Mouse (Mus musculus): ENCODE results near the gene Fxyd6.

The Fxyd6 gene

DNA sequence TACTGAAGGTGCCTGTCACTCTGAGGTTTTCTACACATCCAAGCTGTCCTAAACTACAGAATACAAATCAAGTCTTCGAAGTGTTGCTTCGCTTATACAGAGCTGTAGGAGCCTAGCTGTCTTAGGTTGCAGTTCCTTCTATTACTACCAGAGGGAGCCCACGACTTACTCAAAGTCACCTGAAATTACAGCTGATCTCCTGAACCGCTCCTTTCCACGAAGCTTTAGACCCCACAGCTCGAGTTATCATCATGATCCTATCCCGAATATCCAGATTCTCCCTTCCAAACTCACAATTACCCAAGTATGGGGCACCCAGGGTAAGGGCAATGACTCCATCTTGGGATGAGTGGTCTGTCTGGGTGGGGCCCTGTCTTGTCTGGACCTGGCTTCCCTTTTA is 41.8 kb downstream of the Fxyd6 start:
- DNase-seq (ENCODE audit: low spot score in 2 of 2) = peak in 1 of 2 experiments; percentile 47

DNA sequence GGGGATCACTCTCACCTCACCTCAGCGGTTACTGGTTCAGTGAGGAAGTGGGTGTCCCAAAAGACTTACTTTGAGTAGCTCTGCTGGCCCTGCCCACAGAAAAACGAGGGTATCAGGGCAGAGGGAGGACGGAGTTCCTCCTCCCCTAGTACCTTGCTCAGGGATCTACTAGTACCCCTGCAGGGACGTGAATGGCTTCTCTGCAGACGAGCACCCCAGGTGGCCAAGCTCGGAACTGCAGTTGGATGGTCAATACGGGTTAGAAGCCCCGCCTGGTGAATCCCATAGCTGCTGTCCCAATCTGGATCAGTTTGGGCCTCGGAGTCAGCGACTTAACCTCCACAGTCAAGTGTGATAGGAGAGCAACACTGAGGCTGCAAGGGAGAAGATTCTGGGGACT is 42.3 kb downstream of the Fxyd6 start:
- peak; percentile 94 to 97 for DNase-seq (ENCODE audit: low spot score in 2 of 2)

DNA sequence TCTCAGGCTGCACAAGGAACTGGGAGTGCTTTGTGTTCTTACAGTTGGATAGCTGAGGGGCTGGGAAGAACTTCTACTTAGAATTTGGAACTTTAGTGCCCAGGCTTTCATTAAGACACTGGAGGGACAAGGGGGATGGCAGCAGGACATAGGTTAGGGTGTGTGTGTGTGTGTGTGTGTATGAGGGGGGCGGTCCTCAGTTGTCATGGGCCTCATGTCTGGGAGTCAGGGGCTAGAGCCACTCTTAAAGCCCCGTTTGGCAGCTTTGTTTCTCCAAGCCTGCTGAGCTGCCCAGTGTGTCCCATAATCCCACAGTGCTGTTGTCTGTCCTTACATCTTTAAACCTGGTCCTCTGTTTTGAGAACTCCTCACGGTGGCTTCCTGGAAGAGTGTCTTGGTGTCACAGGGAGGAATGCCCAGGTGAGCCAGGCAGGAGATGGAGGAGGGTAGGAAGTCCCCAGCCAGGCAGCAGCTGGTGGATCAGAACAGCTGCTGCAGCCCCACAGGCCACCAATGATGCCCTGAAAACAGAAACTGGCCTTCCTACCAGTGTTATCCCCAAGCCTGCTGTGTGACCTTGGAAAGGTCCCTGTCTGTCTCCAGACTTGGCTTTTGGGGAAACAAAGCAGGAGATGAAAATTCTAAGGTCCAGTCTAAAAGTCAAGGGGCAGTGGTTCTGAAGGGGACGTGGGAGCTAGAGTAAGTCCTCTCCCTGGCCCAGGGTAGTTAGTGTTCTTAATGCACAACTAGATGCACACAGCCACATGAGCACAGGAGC is 42.9 kb downstream of the Fxyd6 start:
- no peak for DNase-seq (ENCODE audit: low spot score in 2 of 2)

DNA sequence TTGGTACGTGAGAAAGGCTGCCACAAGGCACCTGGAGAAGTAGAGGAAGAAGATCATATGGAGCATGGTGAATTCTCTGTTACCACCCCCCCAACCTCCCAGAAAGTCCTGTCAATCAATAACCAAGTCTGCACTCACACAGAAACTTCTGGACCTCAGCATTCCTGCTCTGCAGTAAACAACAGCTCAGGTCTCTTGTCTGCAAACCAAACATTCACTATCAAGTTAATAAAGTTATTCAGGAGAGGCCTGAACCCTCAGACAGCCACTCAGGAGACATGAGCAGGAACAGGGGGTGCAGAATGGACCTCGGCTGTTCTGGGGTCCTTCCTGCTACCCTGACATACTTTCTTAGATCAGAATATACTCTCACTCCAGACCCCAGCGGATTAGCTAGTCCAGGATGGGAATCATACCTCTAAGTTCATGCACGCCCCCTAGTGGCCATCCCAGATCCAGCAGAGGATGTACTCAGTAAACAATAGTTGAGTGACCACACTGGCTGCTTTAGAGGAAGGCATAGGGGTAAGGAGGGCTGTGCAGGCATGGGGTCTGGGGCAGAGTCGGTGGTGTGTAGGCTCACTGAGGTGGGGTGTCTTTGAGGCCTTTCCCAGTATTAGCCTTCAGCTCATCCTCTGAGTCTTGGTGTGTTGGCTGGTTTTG is 43.6 kb downstream of the Fxyd6 start:
- peak in 1 of 2 experiments; percentile 65 for DNase-seq (ENCODE audit: low spot score in 2 of 2)

- DNase-seq (ENCODE audit: low spot score in 2 of 2) = peak; percentile 61 to 85
Measured at GRCm38 (mm10) chr9:45415912-45416311, 45.9 kb downstream of the Fxyd6 start.

DNA sequence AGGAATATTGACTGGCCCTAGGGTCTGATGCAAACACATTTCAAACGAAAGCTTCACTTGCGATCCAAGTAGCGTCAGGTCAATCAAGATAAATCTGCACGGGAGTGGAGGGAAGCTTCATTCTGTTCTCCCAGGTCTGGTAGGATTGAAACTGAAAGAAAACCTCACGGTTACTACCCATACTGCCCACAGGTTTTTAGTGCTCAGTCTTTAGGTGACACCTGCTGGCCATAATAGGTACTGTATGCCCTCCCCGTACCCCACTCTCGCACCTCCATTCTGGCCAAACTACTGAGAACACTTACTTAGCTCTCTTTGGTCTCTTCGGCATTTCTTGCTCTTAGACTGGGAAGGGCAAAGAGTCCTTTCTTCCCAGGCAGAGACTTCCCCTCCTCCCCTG is 47.3 kb downstream of the Fxyd6 start:
- peak in 1 of 2 experiments; percentile 66 for DNase-seq (ENCODE audit: low spot score in 2 of 2)

GRCm38 (mm10) chr9:45418252-45418651 is 48.3 kb downstream of the Fxyd6 start:
- no peak for DNase-seq (ENCODE audit: low spot score in 2 of 2)

DNA sequence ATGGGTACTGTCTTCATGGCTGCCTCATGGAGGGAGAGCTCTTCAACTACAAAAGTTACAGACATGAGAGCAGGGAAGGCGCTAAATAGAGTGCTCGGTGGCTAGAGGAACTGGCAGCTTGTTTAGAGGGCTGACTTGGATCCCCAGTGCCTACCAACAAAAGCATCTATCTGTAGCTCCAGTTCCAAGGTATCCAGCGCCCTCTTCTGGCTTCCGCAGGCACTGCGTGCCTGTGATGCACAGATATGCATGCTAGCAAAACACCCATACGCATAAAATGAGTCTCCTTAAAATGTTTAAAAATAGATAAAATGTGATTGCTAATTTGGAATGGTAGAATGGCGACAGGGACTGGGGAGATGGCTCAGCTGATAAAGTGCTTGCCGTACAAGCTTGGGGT is 51.2 kb downstream of the Fxyd6 start:
- peak in 1 of 2 experiments; percentile 60 for DNase-seq (ENCODE audit: low spot score in 2 of 2)

- no peak for DNase-seq (ENCODE audit: low spot score in 2 of 2)
Measured at GRCm38 (mm10) chr9:45422761-45423298, 52.8 kb downstream of the Fxyd6 start.

GRCm38 (mm10) chr9:45426456-45426855 is 56.5 kb downstream of the Fxyd6 start, which contains the start of gene Dscaml1:
Gene Dscaml1 (plus strand): TSS chr9:45426628.
- no peak for DNase-seq (ENCODE audit: low spot score in 2 of 2)

DNA sequence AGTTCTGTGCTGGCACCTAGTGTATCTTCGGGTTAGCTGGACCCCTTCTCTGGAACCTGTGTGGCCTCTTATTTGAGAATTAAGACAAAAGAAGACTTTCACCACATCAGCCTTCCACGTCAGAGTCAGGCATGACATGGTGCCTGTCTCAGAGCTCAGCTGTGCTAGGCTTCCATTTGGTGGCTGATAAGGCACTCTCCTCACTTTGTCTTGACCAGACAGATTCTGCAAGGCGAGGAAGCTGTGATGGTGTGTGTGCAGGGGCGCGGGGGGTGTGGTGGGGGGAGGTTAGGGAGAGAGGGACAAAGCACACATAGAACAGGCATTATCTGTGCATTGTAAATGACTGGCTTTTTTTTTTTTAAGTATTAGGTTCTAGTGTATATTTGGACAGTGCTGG is 59.4 kb downstream of the Fxyd6 start:
- DNase-seq (ENCODE audit: low spot score in 2 of 2) = no peak

DNA sequence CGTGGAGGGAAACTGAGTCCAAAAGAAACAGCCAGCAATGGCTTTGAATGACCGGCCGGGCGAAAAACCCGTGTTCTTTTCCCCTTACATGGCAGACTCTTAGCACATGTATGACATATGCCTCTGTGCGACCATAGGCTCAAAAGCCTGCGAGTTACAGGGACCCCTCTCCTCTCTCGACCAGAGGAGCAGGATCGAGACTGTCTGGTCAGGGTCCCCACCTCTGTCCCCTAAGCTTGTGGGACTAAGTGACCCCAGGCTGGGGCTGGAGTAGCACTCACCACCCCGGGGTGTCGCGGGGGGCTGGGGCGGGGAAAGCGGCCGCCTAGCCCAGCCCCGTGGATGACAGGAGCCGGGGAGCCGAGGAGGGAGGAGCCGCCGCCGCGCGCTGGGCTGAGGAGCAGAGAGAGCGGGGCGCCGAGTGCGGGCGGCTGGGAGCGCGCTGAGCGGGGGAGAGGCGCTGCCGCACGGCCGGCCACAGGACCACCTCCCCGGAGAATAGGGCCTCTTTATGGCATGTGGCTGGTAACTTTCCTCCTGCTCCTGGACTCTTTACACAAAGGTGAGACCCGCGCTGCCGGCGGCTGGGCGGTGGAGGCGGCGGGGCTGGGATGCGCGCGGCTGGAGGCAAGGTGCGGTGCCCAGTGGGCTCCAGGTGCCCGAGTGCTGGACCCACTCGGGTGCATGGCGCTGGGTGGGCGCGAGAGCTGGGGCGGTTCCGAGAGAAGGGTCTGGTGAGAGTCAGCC is 60.1 kb downstream of the Fxyd6 start:
- DNase-seq (ENCODE audit: low spot score in 2 of 2) = peak in 1 of 2 experiments; percentile 37

DNA sequence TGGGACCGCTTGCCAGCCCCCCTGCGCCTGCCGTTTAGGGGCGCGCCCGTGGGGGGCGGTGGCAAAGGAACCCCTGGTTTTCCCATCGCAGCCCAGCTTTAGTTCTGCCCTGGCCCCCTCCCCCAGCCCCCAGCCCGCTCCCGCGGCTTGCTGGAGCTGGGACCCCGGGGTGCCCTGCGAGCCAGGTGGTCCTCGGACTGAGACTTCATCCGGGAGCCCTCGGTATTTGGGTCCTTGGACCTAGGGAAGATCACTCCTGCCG is 60.6 kb downstream of the Fxyd6 start:
- no peak for DNase-seq (ENCODE audit: low spot score in 2 of 2)

- no peak for DNase-seq (ENCODE audit: low spot score in 2 of 2)
Measured at GRCm38 (mm10) chr9:45431150-45431549, 61.2 kb downstream of the Fxyd6 start.

DNA sequence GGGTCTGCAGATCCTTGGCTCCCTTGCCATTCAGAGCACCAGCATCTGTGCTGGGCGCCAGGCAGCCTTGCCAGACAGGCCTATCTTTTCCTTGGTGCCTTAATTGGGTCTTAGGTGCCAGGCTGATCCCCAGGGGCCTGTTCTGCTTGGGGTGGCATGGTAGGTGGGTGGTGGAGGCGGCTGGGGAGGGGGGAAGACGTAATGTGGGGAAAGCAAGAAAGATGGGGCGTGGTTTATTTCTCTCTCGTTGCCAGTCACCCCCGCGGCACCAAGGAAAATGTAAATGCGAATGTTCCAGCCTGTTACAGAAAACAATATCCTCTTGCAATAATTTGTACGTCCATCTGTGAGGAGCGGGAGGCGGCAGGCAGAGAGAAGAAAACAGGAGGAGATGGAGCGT is 62.7 kb downstream of the Fxyd6 start:
- DNase-seq (ENCODE audit: low spot score in 2 of 2) = no peak

DNA sequence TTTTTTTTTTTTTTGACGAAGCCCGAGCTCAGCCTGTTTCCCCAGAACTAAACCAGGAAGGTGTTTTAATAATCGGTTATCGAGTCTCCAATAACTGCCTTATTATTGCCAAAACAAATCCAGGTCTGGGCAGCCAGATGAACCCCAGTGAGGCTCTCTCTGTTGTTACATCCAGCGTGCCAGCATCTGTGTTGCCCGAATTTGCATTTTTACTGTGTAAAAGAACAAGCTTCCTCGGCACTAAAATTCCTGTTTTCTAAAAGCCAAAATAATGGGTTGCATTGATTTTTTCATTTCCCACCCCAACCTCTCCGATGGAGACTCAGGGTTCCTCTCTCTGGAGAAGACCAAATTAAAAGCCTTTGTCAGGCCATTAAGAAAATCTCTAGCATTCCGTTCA is 63.1 kb downstream of the Fxyd6 start:
- no peak for DNase-seq (ENCODE audit: low spot score in 2 of 2)

- no peak for DNase-seq (ENCODE audit: low spot score in 2 of 2)
Measured at GRCm38 (mm10) chr9:45434171-45434570, 64.2 kb downstream of the Fxyd6 start.

GRCm38 (mm10) chr9:45439025-45439424 is 69.0 kb downstream of the Fxyd6 start:
- DNase-seq (ENCODE audit: low spot score in 2 of 2) = no peak

GRCm38 (mm10) chr9:45440083-45440784 is 70.2 kb downstream of the Fxyd6 start:
- no peak for DNase-seq (ENCODE audit: low spot score in 2 of 2)

DNA sequence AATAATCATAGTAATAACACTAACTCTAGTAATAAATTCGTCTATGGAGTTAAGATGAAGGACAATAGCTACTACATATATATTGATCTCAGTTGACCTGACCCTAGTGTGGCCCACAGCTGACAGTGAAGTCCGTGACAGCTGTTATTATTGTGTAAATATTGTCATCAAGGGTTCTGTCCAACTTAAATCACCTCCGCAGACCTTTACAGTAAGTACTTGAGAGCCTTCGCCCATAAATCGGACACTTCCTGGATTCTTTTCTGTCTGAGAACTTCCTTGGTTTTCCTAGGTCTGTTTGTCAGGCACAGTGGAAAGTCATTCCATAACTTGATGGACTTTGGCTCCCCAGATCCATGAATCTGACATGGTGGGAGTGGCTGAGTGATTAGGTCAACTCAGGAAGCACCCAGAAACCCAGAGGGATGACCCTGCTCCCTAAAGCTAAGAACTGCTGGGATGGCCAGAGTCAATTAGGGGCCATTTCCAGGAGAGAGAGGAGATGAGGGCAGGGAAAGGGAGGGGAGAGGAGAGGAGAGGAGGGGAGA is 74.3 kb downstream of the Fxyd6 start:
- DNase-seq (ENCODE audit: low spot score in 2 of 2) = no peak
